Mouse (Mus musculus) limb, embryonic 12.5 days (tissue): Measurements from ENCODE around the gene Pla2g4b. TPM values are rescaled to one million over a fixed set of nuclear protein-coding genes. Genes with fewer than 3 reads are reported as not detected.

ENCODE experiments used
- ATAC-seq: fragments of 200-750 bp; cut with Nextera tagmentation; 2 replicates; pipeline ENCODE4 v1.8.0; 2017; ENCODE audit warnings: low read depth, moderate TSS enrichment; ENCODE audit not compliant: insufficient number of reproducible peaks, insufficient read depth, low FRiP score, low TSS enrichment
- H3K27ac ChIP-seq: fragments of 300-500 bp; sonication (generic); 2 replicates; pipeline ENCODE4 v1.5.1; 2016; ENCODE audit warnings: mild to moderate bottlenecking, moderate library complexity
- H3K27me3 ChIP-seq: fragments of 300-500 bp; sonication (generic); 2 replicates; pipeline ENCODE4 v1.6.1; 2016; ENCODE audit warnings: mild to moderate bottlenecking, moderate library complexity
- H3K36me3 ChIP-seq: fragments of 300-500 bp; sonication (generic); 2 replicates; pipeline ENCODE4 v1.6.1; 2016; ENCODE audit warnings: mild to moderate bottlenecking, moderate library complexity
- H3K4me1 ChIP-seq: fragments of 300-500 bp; sonication (generic); replicated peaks from 2 replicates; pipeline ENCODE4 v1.6.1; 2016
- H3K4me2 ChIP-seq: fragments of 300-500 bp; sonication (generic); 2 replicates; pipeline ENCODE4 v1.6.1; 2016; ENCODE audit warnings: mild to moderate bottlenecking, moderate library complexity
- H3K4me3 ChIP-seq: fragments of 300-500 bp; sonication (generic); replicated peaks from 2 replicates; pipeline ENCODE4 v1.5.1; 2016; ENCODE audit warnings: mild to moderate bottlenecking
- H3K9ac ChIP-seq: fragments of 300-500 bp; sonication (generic); replicated peaks from 2 replicates; pipeline ENCODE4 v1.6.1; 2016; ENCODE audit warnings: mild to moderate bottlenecking, moderate library complexity
- H3K9me3 ChIP-seq: fragments of 300-500 bp; sonication (generic); 2 replicates; pipeline ENCODE4 v1.6.1; 2016; ENCODE audit warnings: mild to moderate bottlenecking, moderate library complexity
- WGBS: fragments of 180-500 bp; shearing (Covaris S2); methylation state at CpG from one replicate; pipeline ENCODE4 v1.1.7; 2016; 5-methylcytosine and 5-hydroxymethylcytosine counted together
- polyA plus RNA-seq: library from polyadenylated mRNA; unstranded; fragments of >200 nt; fragmentation: Nextera tagmentation; extraction: Ambion mirVana; gene quantifications from 2 replicates; pipeline ENCODE4 v1.2.1, GENCODE M21; 2016

Gene Pla2g4b
- polyA plus RNA-seq, 1 experiment from 2014 or later = 3.8 TPM

GRCm38 (mm10) chr2:120017599-120017998, 15.6 kb upstream of the Pla2g4b start:
- no peak overlapping the region for H3K9ac ChIP-seq
- H3K9me3 ChIP-seq = no peaks in the 10 kb centered on the region
- H3K4me3 ChIP-seq = no peak overlapping the region
- no peak overlapping the region for H3K27ac ChIP-seq
- peaks cover 90% of the 10 kb centered on the region for H3K36me3 ChIP-seq
- H3K4me1 ChIP-seq = no peaks in the 10 kb centered on the region
- H3K4me2 ChIP-seq = no peak overlapping the region
- ATAC-seq = no peak
- H3K27me3 ChIP-seq = no peaks in the 10 kb centered on the region
- 92% methylated on average over 12 of the region's 12 CpGs for WGBS

- WGBS = 83% methylated on average over 5 of the region's 5 CpGs
- Histone ChIP-seq H3K4me1 (peaks cover 12% of the 10 kb centered on the region), H3K9me3 (no peaks in the 10 kb centered on the region), H3K4me2 (no peak overlapping the region), H3K9ac (no peak overlapping the region), H3K27me3 (no peaks in the 10 kb centered on the region), H3K4me3 (no peak overlapping the region), H3K27ac (no peak overlapping the region), H3K36me3 (peaks cover 58% of the 10 kb centered on the region)
- no peak for ATAC-seq
Observed at GRCm38 (mm10) chr2:120024337-120024736, 8.9 kb upstream of the Pla2g4b start.

GRCm38 (mm10) chr2:120026984-120027949, 6.0 kb upstream of the Pla2g4b start, which contains the start of the genes Jmjd7 and Gm28042:
Gene Jmjd7, plus strand, starts transcription at chr2:120027483.
Gene Gm28042, plus strand, starts transcription at chr2:120027493.
- Histone ChIP-seq H3K9ac (peak within 1 kb of the TSS; percentile 85), H3K4me1 (peaks cover 12% of the 10 kb centered on the region), H3K4me2 (peak within 1 kb of the TSS; percentile 68), H3K27me3 (no peaks in the 10 kb centered on the region), H3K36me3 (peaks cover 56% of the 10 kb centered on the region), H3K9me3 (no peaks in the 10 kb centered on the region), H3K4me3 (peak within 1 kb of the TSS; percentile 78), H3K27ac (peak within 1 kb of the TSS; percentile 94)
- WGBS = 6% methylated on average over 50 of the region's 50 CpGs
- peak; percentile 74; the same call in 1 of the 2 replicates for ATAC-seq

DNA sequence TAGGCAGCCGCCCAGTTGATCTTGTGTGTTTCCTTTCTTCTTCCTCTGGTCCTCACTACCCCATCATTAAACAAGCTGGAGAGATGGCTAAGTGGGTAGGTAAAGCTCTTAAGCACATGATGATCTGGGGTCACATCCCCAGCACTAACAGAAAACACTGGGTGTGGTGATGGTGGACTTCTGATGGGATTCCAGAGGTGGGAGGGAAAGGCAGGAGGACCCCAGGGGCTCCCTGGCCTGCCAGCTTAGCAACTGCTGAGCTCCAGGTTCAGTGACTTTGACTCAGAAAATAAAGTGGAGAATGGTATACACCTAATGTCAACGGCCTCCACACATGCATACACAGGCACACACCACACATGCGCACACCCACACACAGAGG, 5.3 kb upstream of the Pla2g4b start:
- peak overlapping the region; percentile 85 for H3K9ac ChIP-seq
- WGBS = 43% methylated on average over 3 of the region's 3 CpGs
- H3K36me3 ChIP-seq = peaks cover 56% of the 10 kb centered on the region

GRCm38 (mm10) chr2:120030380-120030779, 2.8 kb upstream of the Pla2g4b start:
- no peaks in the 10 kb centered on the region for H3K9me3 ChIP-seq
- H3K4me2 ChIP-seq = no peak overlapping the region
- peaks cover 12% of the 10 kb centered on the region for H3K4me1 ChIP-seq
- H3K9ac ChIP-seq = no peak overlapping the region
- no peak overlapping the region for H3K27ac ChIP-seq
- no peaks in the 10 kb centered on the region for H3K27me3 ChIP-seq
- no peak for ATAC-seq
- H3K4me3 ChIP-seq = no peak overlapping the region
- 89% methylated on average over 8 of the region's 8 CpGs for WGBS
- H3K36me3 ChIP-seq = peaks cover 61% of the 10 kb centered on the region

More for the DNA sequence above, 5.3 kb upstream of the Pla2g4b start:
- Histone ChIP-seq H3K4me1 (peaks cover 12% of the 10 kb centered on the region), H3K27me3 (no peaks in the 10 kb centered on the region), H3K4me2 (peak overlapping the region; percentile 68), H3K9me3 (no peaks in the 10 kb centered on the region), H3K27ac (peak overlapping the region; percentile 94), H3K4me3 (peak overlapping the region; percentile 78)
- ATAC-seq = peak; percentile 26; the same call in 1 of the 2 replicates

DNA sequence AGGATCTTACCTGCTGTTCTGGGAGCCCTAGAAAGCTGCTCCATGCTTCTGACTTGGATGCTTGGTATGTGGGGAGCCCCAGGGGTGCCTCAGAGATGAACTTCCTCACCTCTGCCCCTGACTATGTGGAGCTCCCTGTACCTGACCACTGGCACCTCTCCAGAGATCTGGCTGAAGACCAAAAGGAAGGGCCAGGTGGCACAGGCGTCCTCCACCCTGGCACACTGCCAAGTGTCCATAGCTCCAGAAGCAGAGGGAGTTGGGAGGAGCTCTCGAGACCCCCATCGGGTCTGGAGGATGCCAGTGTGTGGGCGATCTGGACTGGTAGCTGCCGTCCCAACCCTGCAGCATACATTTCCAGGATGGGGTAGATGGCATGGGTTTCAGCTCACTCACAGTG, 509 bp downstream of the Pla2g4b start:
- Histone ChIP-seq H3K36me3 (peaks cover 91% of the 10 kb centered on the region), H3K4me2 (no peak overlapping the region), H3K9me3 (no peaks in the 10 kb centered on the region), H3K4me1 (no peaks in the 10 kb centered on the region), H3K4me3 (no peak overlapping the region), H3K9ac (no peak overlapping the region), H3K27ac (no peak overlapping the region), H3K27me3 (no peaks in the 10 kb centered on the region)
- no peak for ATAC-seq
- WGBS = 87% methylated on average over 5 of the region's 5 CpGs

GRCm38 (mm10) chr2:120037744-120038143, 4.5 kb downstream of the Pla2g4b start:
- H3K36me3 ChIP-seq = peaks cover 98% of the 10 kb centered on the region
- no peaks in the 10 kb centered on the region for H3K4me1 ChIP-seq
- H3K9me3 ChIP-seq = no peaks in the 10 kb centered on the region
- no peak overlapping the region for H3K4me2 ChIP-seq
- H3K27me3 ChIP-seq = no peaks in the 10 kb centered on the region
- H3K27ac ChIP-seq = no peak overlapping the region
- no peak for ATAC-seq
- H3K9ac ChIP-seq = no peak overlapping the region
- WGBS = 92% methylated on average over 9 of the region's 9 CpGs
- no peak overlapping the region for H3K4me3 ChIP-seq

- H3K27me3 ChIP-seq = no peaks in the 10 kb centered on the region
- no peak overlapping the region for H3K9ac ChIP-seq
- no peak overlapping the region for H3K27ac ChIP-seq
- no peaks in the 10 kb centered on the region for H3K9me3 ChIP-seq
- H3K4me2 ChIP-seq = no peak overlapping the region
- H3K36me3 ChIP-seq = peaks cover 67% of the 10 kb centered on the region
- ATAC-seq = no peak
- H3K4me1 ChIP-seq = peaks cover 18% of the 10 kb centered on the region
- WGBS = 89% methylated on average over 5 of the region's 5 CpGs
- no peak overlapping the region for H3K4me3 ChIP-seq
Observed at GRCm38 (mm10) chr2:120040991-120041390, 7.8 kb downstream of the Pla2g4b start.

- ATAC-seq = peak; percentile 60
- no peak overlapping the region for H3K9ac ChIP-seq
- H3K4me3 ChIP-seq = no peak overlapping the region
- H3K27me3 ChIP-seq = no peaks in the 10 kb centered on the region
- peak overlapping the region; percentile 75 for H3K27ac ChIP-seq
- H3K4me2 ChIP-seq = no peak overlapping the region
- peaks cover 35% of the 10 kb centered on the region for H3K36me3 ChIP-seq
- H3K9me3 ChIP-seq = no peaks in the 10 kb centered on the region
- WGBS = 48% methylated on average over 4 of the region's 4 CpGs
- H3K4me1 ChIP-seq = peaks cover 23% of the 10 kb centered on the region
Observed at GRCm38 (mm10) chr2:120044101-120044603, 10.9 kb downstream of the Pla2g4b start.

DNA sequence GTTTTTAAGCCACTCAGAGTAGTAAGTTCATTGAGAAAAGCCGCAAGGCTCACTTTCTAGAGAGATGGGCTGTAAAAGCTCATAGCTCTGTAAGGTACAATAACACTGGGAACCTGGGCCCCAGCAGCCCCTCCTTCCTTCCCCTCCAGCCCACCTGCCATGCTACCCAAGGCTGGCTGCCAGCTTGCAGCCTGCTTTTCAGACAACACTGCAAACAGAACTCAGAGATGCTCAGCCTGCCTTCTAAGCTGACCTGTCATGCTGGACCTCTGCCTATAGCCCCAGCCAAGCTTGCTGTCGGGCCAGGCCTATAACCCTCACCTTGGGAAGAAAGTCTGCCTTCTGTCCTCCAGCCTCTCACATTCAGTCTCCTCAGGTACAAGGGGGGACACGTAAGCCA, 11.5 kb downstream of the Pla2g4b start:
- no peaks in the 10 kb centered on the region for H3K27me3 ChIP-seq
- no peak overlapping the region for H3K4me2 ChIP-seq
- H3K27ac ChIP-seq = peak overlapping the region; percentile 75
- H3K4me3 ChIP-seq = no peak overlapping the region
- ATAC-seq = no peak
- H3K4me1 ChIP-seq = peaks cover 23% of the 10 kb centered on the region
- no peak overlapping the region for H3K9ac ChIP-seq
- WGBS = 76% methylated on average over 3 of the region's 3 CpGs
- H3K36me3 ChIP-seq = peaks cover 30% of the 10 kb centered on the region
- H3K9me3 ChIP-seq = no peaks in the 10 kb centered on the region

- no peak overlapping the region for H3K9ac ChIP-seq
- no peaks in the 10 kb centered on the region; the same call in 1 of the 2 replicates for H3K27me3 ChIP-seq
- no peak overlapping the region for H3K4me3 ChIP-seq
- H3K4me2 ChIP-seq = no peak overlapping the region
- no peaks in the 10 kb centered on the region for H3K9me3 ChIP-seq
- peaks cover 10% of the 10 kb centered on the region for H3K36me3 ChIP-seq
- ATAC-seq = no peak
- no peak overlapping the region for H3K27ac ChIP-seq
- 65% methylated on average over 14 of the region's 14 CpGs for WGBS
- H3K4me1 ChIP-seq = peaks cover 23% of the 10 kb centered on the region
Observed at GRCm38 (mm10) chr2:120046486-120047310, 13.5 kb downstream of the Pla2g4b start.
